Mouse (Mus musculus) stomach, embryonic 14.5 days (tissue): Measurements from ENCODE around the gene Methig1. TPM values are rescaled to one million over a fixed set of nuclear protein-coding genes. Genes with fewer than 3 reads are reported as not detected.
"Not testable (repeated sequence)": the region's sequence is repeated elsewhere in the genome, so short reads cannot be mapped to it uniquely, and the experiment has no call there.

Experiments
- ATAC-seq: fragments of 200-750 bp; cut with Nextera tagmentation; 2 replicates; pipeline ENCODE4 v1.8.0; 2017; ENCODE audit warnings: low read depth, moderate TSS enrichment; ENCODE audit not compliant: insufficient number of reproducible peaks, insufficient read depth, low FRiP score
- H3K27ac ChIP-seq: fragments of 300-500 bp; sonication (generic); 2 replicates; pipeline ENCODE4 v1.5.1; 2014; ENCODE audit warnings: mild to moderate bottlenecking, low read length, moderate library complexity, mixed read lengths
- H3K27me3 ChIP-seq: fragments of 300-500 bp; sonication (generic); 2 replicates; pipeline ENCODE4 v1.6.1; 2014; ENCODE audit warnings: low read length, control low read depth, mixed read lengths; ENCODE audit not compliant: control insufficient read depth, insufficient read depth
- H3K36me3 ChIP-seq: fragments of 300-500 bp; sonication (generic); 2 replicates; pipeline ENCODE4 v1.6.1; 2014; ENCODE audit warnings: mild to moderate bottlenecking, control low read depth, low read length, moderate library complexity, mixed read lengths; ENCODE audit not compliant: control insufficient read depth, insufficient read depth
- H3K4me1 ChIP-seq: fragments of 300-500 bp; sonication (generic); 2 replicates; pipeline ENCODE4 v1.6.1; 2014; ENCODE audit warnings: low read length, control low read depth, mixed read lengths; ENCODE audit not compliant: control insufficient read depth, insufficient read depth
- H3K4me2 ChIP-seq: fragments of 300-500 bp; sonication (generic); replicated peaks from 2 replicates; pipeline ENCODE4 v1.6.1; 2014; ENCODE audit warnings: low read depth, low read length, control low read depth
- H3K4me3 ChIP-seq: fragments of 300-500 bp; sonication (generic); 2 replicates; pipeline ENCODE4 v1.5.1; 2014; ENCODE audit warnings: low read depth, low read length, control low read depth
- H3K9ac ChIP-seq: fragments of 300-500 bp; sonication (generic); replicated peaks from 2 replicates; pipeline ENCODE4 v1.6.1; 2014; ENCODE audit warnings: low read depth, mild to moderate bottlenecking, control low read depth, low read length, moderate library complexity, mixed read lengths
- H3K9me3 ChIP-seq: fragments of 300-500 bp; sonication (generic); 2 replicates; pipeline ENCODE4 v1.6.1; 2016; ENCODE audit warnings: low read depth, low read length, control low read depth; ENCODE audit not compliant: control insufficient read depth
- WGBS: fragments of 180-500 bp; shearing (Covaris S2); extraction: QIAGEN DNeasy Blood & Tissue Kit; methylation state at CpG from one replicate; pipeline ENCODE4 v1.1.7; 2014; 5-methylcytosine and 5-hydroxymethylcytosine counted together
- polyA plus RNA-seq: library from polyadenylated mRNA; unstranded; fragments of >200 nt; fragmentation: Nextera tagmentation; extraction: Ambion mirVana; gene quantifications from 2 replicates; pipeline ENCODE4 v1.2.1, GENCODE M21; 2014

The Methig1 gene
- polyA plus RNA-seq, 1 experiment from 2014 or later = 0.41 TPM

DNA sequence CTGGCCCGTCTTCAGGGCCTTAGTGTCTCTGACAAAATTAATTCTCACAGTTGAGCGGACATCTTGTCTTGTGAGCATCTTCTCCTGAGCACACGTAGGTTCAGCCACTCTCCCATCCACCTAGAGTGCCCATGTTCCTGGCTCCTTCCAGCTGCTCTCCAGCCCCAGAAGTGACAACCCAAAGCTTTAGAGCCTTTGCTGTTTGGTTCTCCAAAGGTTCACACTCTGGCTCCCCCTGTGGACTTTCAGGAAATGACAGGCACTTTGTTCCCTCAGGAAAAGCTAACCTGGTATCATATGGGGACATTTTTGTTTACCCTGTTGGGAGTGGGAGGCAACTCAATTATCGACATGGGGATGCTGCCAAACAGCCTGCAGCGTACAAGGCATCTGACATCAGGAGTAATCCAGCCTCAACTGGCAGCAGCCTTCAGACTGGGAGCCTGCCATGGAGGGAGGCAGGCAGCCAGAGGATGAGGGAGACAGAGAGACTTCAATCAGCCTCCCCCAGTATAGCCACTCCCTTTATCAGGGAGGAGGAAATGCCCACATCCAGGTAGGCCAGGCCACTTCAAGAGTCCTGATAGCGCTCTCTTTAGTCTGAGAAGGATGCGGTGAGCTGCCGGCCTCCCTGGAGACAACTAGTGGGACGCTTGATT lies 25.0 kb downstream of the Methig1 start:
- not testable (repeated sequence) for ATAC-seq, H3K36me3 ChIP-seq, H3K4me2 ChIP-seq, H3K27ac ChIP-seq, H3K9me3 ChIP-seq, H3K4me3 ChIP-seq, H3K9ac ChIP-seq, H3K4me1 ChIP-seq, H3K27me3 ChIP-seq
- 16% methylated on average over 2 of the region's 9 CpGs for WGBS

DNA sequence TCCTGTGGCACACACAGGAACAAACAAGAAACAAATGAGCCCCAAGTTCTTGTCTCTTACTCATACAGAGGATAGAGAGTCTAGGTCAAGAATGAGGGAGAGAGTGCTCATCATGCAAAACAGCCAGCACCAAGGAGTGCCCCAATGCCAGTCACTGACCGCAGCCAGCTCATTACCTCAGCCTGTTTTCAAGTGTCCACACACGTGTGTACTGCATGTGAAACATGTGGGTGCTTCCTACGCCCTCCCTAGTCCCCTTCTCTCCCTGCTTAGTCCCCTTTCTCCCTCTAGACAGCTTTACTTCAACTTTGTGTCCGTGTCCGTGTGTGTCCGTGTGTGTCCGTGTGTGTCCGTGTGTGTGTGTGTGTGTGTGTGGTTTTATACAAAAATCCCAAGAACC lies 26.7 kb downstream of the Methig1 start:
- Histone ChIP-seq H3K4me2 (no peak overlapping the region), H3K27me3 (no peaks in the 10 kb centered on the region), H3K36me3 (no peaks in the 10 kb centered on the region), H3K9ac (no peak overlapping the region), H3K4me1 (0 out of 2 replicates have a peak, but pooled peaks cover 3% of the 10 kb centered on the region), H3K4me3 (no peak overlapping the region), H3K27ac (no peak overlapping the region), H3K9me3 (no peaks in the 10 kb centered on the region)
- WGBS = 82% methylated on average over 8 of the region's 8 CpGs
- ATAC-seq = no peak

DNA sequence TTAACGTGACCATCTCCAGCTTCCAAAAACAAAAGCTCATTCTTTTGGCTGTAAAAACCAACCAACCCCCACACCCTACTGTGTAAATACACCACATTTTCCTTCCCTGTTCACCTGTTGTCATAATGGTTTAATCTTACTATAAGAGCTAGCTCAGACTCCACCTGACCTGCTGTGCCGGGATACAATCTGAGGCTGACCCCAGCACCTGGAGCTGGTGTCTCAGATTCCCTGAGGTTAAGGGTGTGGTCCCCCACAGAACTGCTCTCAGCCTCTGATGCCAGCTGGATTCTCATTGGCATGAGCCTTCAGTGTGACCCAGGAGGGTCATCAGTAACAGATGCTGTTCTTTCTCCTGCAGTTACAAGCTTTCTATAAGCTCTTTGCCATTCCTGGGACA lies 27.2 kb downstream of the Methig1 start:
- H3K36me3 ChIP-seq = no peaks in the 10 kb centered on the region
- no peak overlapping the region for H3K27ac ChIP-seq
- no peak overlapping the region for H3K4me3 ChIP-seq
- H3K27me3 ChIP-seq = no peaks in the 10 kb centered on the region
- no peak for ATAC-seq
- no peak overlapping the region for H3K9ac ChIP-seq
- 0 out of 2 replicates have a peak, but pooled peaks cover 3% of the 10 kb centered on the region for H3K4me1 ChIP-seq
- no peak overlapping the region for H3K4me2 ChIP-seq
- WGBS = 31% methylated on average over 2 of the region's 2 CpGs
- H3K9me3 ChIP-seq = no peaks in the 10 kb centered on the region

DNA sequence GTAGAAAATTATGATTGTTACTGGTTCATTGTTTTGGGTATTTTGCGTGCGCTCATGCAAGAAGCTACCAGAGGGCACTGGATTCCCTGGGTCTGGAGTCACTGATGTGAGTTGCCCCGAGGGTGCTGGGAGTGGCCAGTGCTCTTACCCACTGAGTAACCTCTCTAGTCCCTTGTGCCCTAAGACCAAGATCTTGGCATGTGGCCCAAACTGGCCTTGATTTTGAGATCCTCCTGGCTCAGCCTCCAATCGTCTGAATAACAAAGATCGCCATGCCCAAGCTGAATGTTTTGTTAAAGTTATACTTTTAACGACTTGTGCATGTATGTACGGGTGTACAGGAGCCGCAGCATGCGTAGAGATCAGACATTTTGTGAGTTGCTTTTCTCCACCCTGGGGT lies 32.8 kb downstream of the Methig1 start:
- no peak overlapping the region for H3K9ac ChIP-seq
- H3K9me3 ChIP-seq = no peaks in the 10 kb centered on the region
- ATAC-seq = no peak
- no peaks in the 10 kb centered on the region for H3K36me3 ChIP-seq
- no peak overlapping the region for H3K27ac ChIP-seq
- WGBS = 91% methylated on average over 9 of the region's 9 CpGs
- H3K4me2 ChIP-seq = no peak overlapping the region
- H3K27me3 ChIP-seq = no peaks in the 10 kb centered on the region
- no peaks in the 10 kb centered on the region for H3K4me1 ChIP-seq
- H3K4me3 ChIP-seq = no peak overlapping the region

DNA sequence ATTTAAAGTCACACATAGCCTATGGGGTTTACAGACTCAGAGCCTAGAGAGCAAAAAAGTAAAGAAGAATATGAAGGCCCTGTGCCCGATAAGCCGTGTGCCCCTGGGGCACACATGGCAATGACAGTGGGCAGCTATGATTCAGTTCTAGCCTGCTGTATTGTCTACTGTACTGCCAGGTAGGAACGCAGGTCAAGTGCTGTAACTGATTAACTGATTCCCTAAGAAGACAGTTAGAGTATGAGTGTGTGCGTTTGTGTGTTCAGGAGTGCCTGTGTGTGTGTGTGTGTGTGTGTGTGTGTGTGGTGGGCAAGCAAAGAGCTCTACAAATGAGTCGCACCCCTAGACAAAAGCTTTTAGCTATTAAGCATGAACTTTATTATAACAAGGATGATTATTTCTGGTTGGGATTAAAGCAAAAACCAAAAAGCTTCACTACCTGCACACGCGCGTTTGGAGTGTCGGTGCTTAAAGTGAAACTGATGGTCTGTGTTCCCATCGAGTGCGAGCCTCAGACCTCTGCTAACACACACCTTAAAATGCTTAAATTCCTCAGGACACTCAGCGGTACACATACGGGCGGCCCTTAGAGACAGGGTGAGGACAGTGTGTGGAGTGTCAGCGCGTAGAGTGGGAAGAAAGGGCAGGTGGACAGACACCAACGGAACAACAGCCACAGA lies 34.7 kb downstream of the Methig1 start:
- Histone ChIP-seq H3K4me3 (no peak overlapping the region), H3K27ac (no peak overlapping the region), H3K27me3 (no peaks in the 10 kb centered on the region), H3K4me2 (no peak overlapping the region), H3K36me3 (no peaks in the 10 kb centered on the region), H3K9me3 (no peaks in the 10 kb centered on the region), H3K9ac (no peak overlapping the region), H3K4me1 (no peaks in the 10 kb centered on the region)
- WGBS = 83% methylated on average over 17 of the region's 17 CpGs
- no peak for ATAC-seq

DNA sequence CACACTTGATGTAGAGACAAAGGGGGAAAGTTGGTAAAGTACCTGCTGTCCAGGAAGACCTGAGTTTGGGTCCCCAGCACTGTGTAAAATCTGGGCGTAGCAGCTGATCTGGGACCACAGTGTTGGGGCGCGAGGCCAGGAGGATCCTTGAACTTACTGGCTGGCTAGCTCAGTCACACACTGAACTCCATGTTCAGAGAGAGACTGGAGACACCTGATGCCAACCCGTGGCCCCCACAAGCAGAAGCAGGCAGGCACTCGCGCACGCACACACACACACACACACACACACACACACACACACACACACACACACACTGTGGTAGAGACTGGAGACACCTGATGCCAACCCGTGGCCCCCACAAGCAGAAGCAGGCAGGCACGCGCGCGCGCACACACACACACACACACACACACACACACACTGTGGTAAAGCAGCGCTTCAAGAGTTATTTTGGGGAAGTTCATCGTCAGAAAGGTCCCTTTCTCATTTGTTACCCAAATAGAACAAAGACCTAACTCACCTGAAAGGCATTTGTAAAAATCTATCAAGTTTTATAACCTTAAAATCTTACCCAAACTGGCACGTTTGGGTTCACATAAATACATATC lies 35.4 kb downstream of the Methig1 start:
- no peaks in the 10 kb centered on the region for H3K9me3 ChIP-seq
- H3K4me3 ChIP-seq = no peak overlapping the region
- 78% methylated on average over 16 of the region's 16 CpGs for WGBS
- no peaks in the 10 kb centered on the region for H3K4me1 ChIP-seq
- ATAC-seq = no peak
- H3K27ac ChIP-seq = no peak overlapping the region
- H3K9ac ChIP-seq = no peak overlapping the region
- H3K4me2 ChIP-seq = no peak overlapping the region
- no peaks in the 10 kb centered on the region for H3K36me3 ChIP-seq
- no peaks in the 10 kb centered on the region for H3K27me3 ChIP-seq

DNA sequence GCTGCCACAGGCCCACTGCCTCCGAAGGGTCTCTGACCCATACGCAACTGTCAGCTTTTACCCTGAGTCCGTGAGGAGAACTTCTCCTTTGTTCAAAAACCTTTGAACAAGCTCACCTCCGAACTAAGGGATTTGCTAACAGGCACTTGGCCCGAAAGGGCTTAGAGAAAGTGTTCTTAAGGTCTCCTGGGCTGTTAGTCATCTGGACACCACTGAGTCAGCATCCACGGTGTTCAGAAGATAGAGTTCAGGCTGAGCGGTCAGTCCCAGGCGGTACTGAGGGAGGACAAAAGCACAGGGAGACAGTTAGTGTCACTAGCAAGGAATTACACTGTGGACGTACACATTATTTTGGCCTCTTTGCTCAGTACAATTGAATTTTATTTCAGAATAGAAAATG lies 35.9 kb downstream of the Methig1 start:
- ATAC-seq = no peak
- Histone ChIP-seq H3K27ac (no peak overlapping the region), H3K9me3 (no peaks in the 10 kb centered on the region)

DNA sequence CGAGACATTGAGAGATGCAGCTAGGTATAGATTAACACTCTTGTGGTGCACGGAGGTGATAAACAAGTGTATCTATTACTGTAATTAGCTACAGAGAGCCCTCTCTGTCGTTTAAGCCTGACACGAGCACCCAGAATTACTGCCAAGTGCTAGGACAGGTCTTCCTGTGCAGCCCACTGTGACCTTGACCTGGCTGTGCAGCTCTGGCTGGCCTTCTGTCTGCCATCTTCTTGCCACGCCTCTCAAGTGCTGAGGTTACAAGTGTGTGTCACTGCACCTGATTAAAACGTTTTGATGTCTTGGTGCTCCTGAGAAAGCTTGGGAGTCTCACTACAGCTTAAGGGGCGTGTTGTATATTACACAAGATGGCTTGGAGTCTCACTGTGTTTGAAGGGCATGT lies 38.1 kb downstream of the Methig1 start:
- Histone ChIP-seq H3K9me3 (no peaks in the 10 kb centered on the region), H3K4me3 (no peak overlapping the region), H3K9ac (no peak overlapping the region), H3K27me3 (no peaks in the 10 kb centered on the region), H3K36me3 (peaks cover 18% of the 10 kb centered on the region), H3K4me2 (no peak overlapping the region), H3K27ac (no peak overlapping the region), H3K4me1 (no peaks in the 10 kb centered on the region)
- 0 out of 2 replicates have a peak, but pooled peaks have one; percentile 23 for ATAC-seq
- 68% methylated on average over 7 of the region's 7 CpGs for WGBS

More for the DNA sequence above, 35.9 kb downstream of the Methig1 start:
- Histone ChIP-seq H3K9ac (no peak overlapping the region), H3K4me1 (no peaks in the 10 kb centered on the region), H3K27me3 (no peaks in the 10 kb centered on the region), H3K36me3 (peaks cover 3% of the 10 kb centered on the region; the same call in 1 of the 2 replicates), H3K4me3 (no peak overlapping the region), H3K4me2 (no peak overlapping the region)
- WGBS = 55% methylated on average over 9 of the region's 9 CpGs
